ENCODE assay signal across 8 mouse cellular contexts in genomic region chr1:86669552-86670273, GRCm38 (mm10). TPM values are rescaled to one million over a fixed set of nuclear protein-coding genes. Genes with fewer than 3 reads are reported as not detected.
DNase-seq lines count a peak whose midpoint lies in the region; ATAC-seq and TF ChIP-seq lines count a peak whose summit lies in the region.

No protein-coding gene starts in this region.

- H3K27ac ChIP-seq in hindbrain, embryonic 11.5 days (ENCODE audit: low read depth, low read length), result no peak overlapping the region

- H3K9me3 ChIP-seq in hindbrain, embryonic 11.5 days (ENCODE audit: control insufficient read depth, low read length), result no peaks in the 10 kb centered on the region

- peak; percentile 74 for ATAC-seq in hindbrain, embryonic 11.5 days (ENCODE audit: low FRiP score)

- TF ChIP-seq POLR2A in lung, adult 2 months (IDR thresholded peaks at IDR 0.05; ENCODE audit: borderline replicate concordance, extremely low read depth, low read depth, low read length), result no peak

- DNase-seq in adipocyte (ENCODE audit: low spot score), result peak; percentile 67
- peak; percentile 75 to 85 for DNase-seq in cerebellum, postnatal 25 days
- peak; percentile 36 to 56 for DNase-seq in frontal cortex, postnatal 14 days (ENCODE audit: low spot score in 2 of 2)
- DNase-seq in hindbrain, embryonic 11.5 days (ENCODE audit: low spot score), result peak; percentile 83
- peak; percentile 59 to 80 for DNase-seq in layer of hippocampus, adult 8-10 months (ENCODE audit: low spot score in 2 of 2)
- peak; percentile 47 for DNase-seq in lung, adult 2 months
- DNase-seq in ovary, postnatal 14 days (ENCODE audit: low spot score), result peak; percentile 61
- peak; percentile 78 for DNase-seq in urinary bladder, postnatal 14 days (ENCODE audit: low spot score)

- H3K4me3 ChIP-seq in hindbrain, embryonic 11.5 days (ENCODE audit: low read depth, low read length), result peak overlapping the region; percentile 56
- H3K4me3 ChIP-seq in lung, adult 2 months (replicated peaks; ENCODE audit: extremely low read depth, low read depth, low read length), result peak overlapping the region; percentile 44

- no peaks in the 10 kb centered on the region for H3K4me1 ChIP-seq in hindbrain, embryonic 11.5 days (replicated peaks; ENCODE audit: control insufficient read depth, insufficient read depth, low read length)
- H3K4me1 ChIP-seq in lung, adult 2 months (ENCODE audit: control insufficient read depth, insufficient read depth, low read length), result peaks cover 8% of the 10 kb centered on the region

- peak; percentile 75 for TF ChIP-seq CTCF in lung, adult 2 months (IDR thresholded peaks at IDR 0.05; ENCODE audit: insufficient read depth, low read length)

- peaks cover 19% of the 10 kb centered on the region for H3K27me3 ChIP-seq in hindbrain, embryonic 11.5 days (ENCODE audit: control insufficient read depth, insufficient read depth, low read length)

- H3K4me2 ChIP-seq in hindbrain, embryonic 11.5 days (replicated peaks; ENCODE audit: low read depth, low read length), result peak overlapping the region; percentile 98

- no peaks in the 10 kb centered on the region for H3K36me3 ChIP-seq in hindbrain, embryonic 11.5 days (ENCODE audit: control insufficient read depth, insufficient read depth, low read length)

- peak overlapping the region; percentile 67 for H3K9ac ChIP-seq in hindbrain, embryonic 11.5 days (ENCODE audit: low read depth, low read length)

- 1% methylated on average over 42 of the region's 44 CpGs for WGBS in hindbrain, embryonic 11.5 days
- under 1% methylated on average over 44 of the region's 44 CpGs for WGBS in lung, adult 2 months

RNA-seq across cellular contexts. Expression of gene Nppc, which starts 0.7 kb away (rescaled TPM):
- 10.3 and 13.9 TPM in 2 replicates for polyA plus RNA-seq in hindbrain, embryonic 11.5 days (2014; fragmentation: Nextera tagmentation; extraction: Ambion mirVana)
- total RNA-seq in layer of hippocampus, adult 8-10 months (2022), result 1 to 10 TPM; 7.3 to 8.6 (median 7.9) TPM
- 0.11 and 0.19 TPM in 2 replicates for polyA plus RNA-seq in lung, adult 2 months (2012; rRNA removed)

RNA-seq across cellular contexts. Expression of gene Dis3l2, which starts 33.9 kb away (rescaled TPM):
- polyA plus RNA-seq in hindbrain, embryonic 11.5 days (2014; fragmentation: Nextera tagmentation; extraction: Ambion mirVana), result 35.9 TPM in 2 replicates
- 10 to 100 TPM; 25.6 to 31.1 (median 27.2) TPM for total RNA-seq in layer of hippocampus, adult 8-10 months (2022)
- polyA plus RNA-seq in lung, adult 2 months (2012; rRNA removed), result 11.5 and 13.8 TPM in 2 replicates
